Mouse (Mus musculus) liver, postnatal 0 days (tissue): Measurements from ENCODE around the gene C1qtnf3. TPM values are rescaled to one million over a fixed set of nuclear protein-coding genes. Genes with fewer than 3 reads are reported as not detected.
"Not testable (repeated sequence)": the region's sequence is repeated elsewhere in the genome, so short reads cannot be mapped to it uniquely, and the experiment has no call there.

Experiments used
- ATAC-seq: fragments of 200-750 bp; cut with Nextera tagmentation; 2 replicates; pipeline ENCODE4 v1.8.0; 2017; ENCODE audit warnings: mild to moderate bottlenecking, moderate library complexity
- DNase-seq: peaks from one replicate; pipeline ENCODE4 v3.0.0-alpha.2; 2016
- H3K27ac ChIP-seq: fragments of 300-500 bp; sonication (generic); 2 replicates; pipeline ENCODE4 v1.5.1; 2014; ENCODE audit warnings: antibody characterized with exemption, moderate library complexity, mild to moderate bottlenecking, low read depth
- H3K27me3 ChIP-seq: fragments of 300-500 bp; sonication (generic); 2 replicates; pipeline ENCODE4 v1.6.1; 2014; ENCODE audit warnings: low read length, control low read depth, mixed read lengths; ENCODE audit not compliant: insufficient read depth
- H3K36me3 ChIP-seq: fragments of 300-500 bp; sonication (generic); replicated peaks from 2 replicates; pipeline ENCODE4 v1.6.1; 2014; ENCODE audit warnings: mild to moderate bottlenecking, control low read depth, low read length, moderate library complexity, mixed read lengths; ENCODE audit not compliant: insufficient read depth
- H3K4me1 ChIP-seq: fragments of 300-500 bp; sonication (generic); 2 replicates; pipeline ENCODE4 v1.6.1; 2014; ENCODE audit warnings: antibody characterized with exemption, mild to moderate bottlenecking, control low read depth; ENCODE audit not compliant: insufficient read depth
- H3K4me2 ChIP-seq: fragments of 300-500 bp; sonication (generic); 2 replicates; pipeline ENCODE4 v1.6.1; 2014; ENCODE audit warnings: low read depth, mild to moderate bottlenecking, low read length, moderate library complexity, mixed read lengths
- H3K4me3 ChIP-seq: fragments of 300-500 bp; sonication (generic); 2 replicates; pipeline ENCODE4 v1.5.1; 2014; ENCODE audit warnings: low read depth, low read length
- H3K9ac ChIP-seq: fragments of 300-500 bp; sonication (generic); replicated peaks from 2 replicates; pipeline ENCODE4 v1.6.1; 2014; ENCODE audit warnings: mild to moderate bottlenecking, moderate library complexity
- H3K9me3 ChIP-seq: fragments of 300-500 bp; sonication (generic); 2 replicates; pipeline ENCODE4 v1.6.1; 2016; ENCODE audit warnings: mild to moderate bottlenecking, control low read depth, low read length, mixed read lengths
- CTCF ChIP-seq: sonication (generic); IDR thresholded peaks from 2 replicates; pipeline ENCODE4 v1.5.1; 2016; ENCODE audit warnings: antibody characterized with exemption, low read depth
- EP300 ChIP-seq: IDR thresholded peaks from 2 replicates; pipeline ENCODE4 v1.6.1; 2016; ENCODE audit warnings: antibody characterized with exemption, low read depth, mild to moderate bottlenecking
- whole genome bisulfite sequencing: fragments of 180-500 bp; shearing (Covaris S2); extraction: QIAGEN DNeasy Blood & Tissue Kit; methylation state at CpG from one replicate; pipeline ENCODE4 v1.1.7; 2014; ENCODE audit not compliant: insufficient replicate concordance; 5-methylcytosine and 5-hydroxymethylcytosine counted together
- polyA plus RNA-seq: library from polyadenylated mRNA; unstranded; fragments of >200 nt; fragmentation: Nextera tagmentation; extraction: Ambion mirVana; gene quantifications from 2 replicates; pipeline ENCODE4 v1.2.1, GENCODE M21; 2015

Gene C1qtnf3
- polyA plus RNA-seq, 1 experiment from 2014 or later: 0.14 TPM

GRCm38 (mm10) chr15:10970777-10971176, 18.6 kb downstream of the C1qtnf3 start:
- Histone ChIP-seq H3K4me2 (no peak overlapping the region), H3K4me1 (no peaks in the 10 kb centered on the region), H3K27me3 (no peaks in the 10 kb centered on the region), H3K9ac (no peak overlapping the region), H3K36me3 (no peaks in the 10 kb centered on the region), H3K9me3 (no peaks in the 10 kb centered on the region), H3K27ac (no peak overlapping the region), H3K4me3 (no peak overlapping the region)
- DNase-seq (no peak), ATAC-seq (no peak)
- TF ChIP-seq CTCF (no peak), EP300 (no peak)
- WGBS: 71% methylated on average over 5 of the region's 5 CpGs

GRCm38 (mm10) chr15:10977151-10977550, 25.0 kb downstream of the C1qtnf3 start:
- no peak for ATAC-seq
- Histone ChIP-seq H3K27ac (no peak overlapping the region), H3K9me3 (no peaks in the 10 kb centered on the region), H3K4me1 (no peaks in the 10 kb centered on the region), H3K36me3 (no peaks in the 10 kb centered on the region), H3K27me3 (no peaks in the 10 kb centered on the region), H3K4me2 (no peak overlapping the region), H3K4me3 (no peak overlapping the region), H3K9ac (no peak overlapping the region)
- TF ChIP-seq CTCF (no peak), EP300 (no peak)
- DNase-seq: no peak

- H3K9ac ChIP-seq: peak overlapping the region; percentile 64; the same call in 1 of the 2 replicates
- H3K4me3 ChIP-seq: no peak overlapping the region
- peak overlapping the region; percentile 86 for H3K27ac ChIP-seq
These were observed 28.6 kb downstream of the C1qtnf3 start for GRCm38 (mm10) chr15:10980712-10981111.

GRCm38 (mm10) chr15:10981377-10982063, 29.4 kb downstream of the C1qtnf3 start, which contains the start of gene Amacr:
Amacr (plus strand) TSS chr15:10981756.
- TF ChIP-seq CTCF (peak; percentile 49), EP300 (peak; percentile 53; the same call in 1 of the 2 replicates)
- no peaks in the 10 kb centered on the region for H3K27me3 ChIP-seq
- no peaks in the 10 kb centered on the region for H3K9me3 ChIP-seq
- H3K4me2 ChIP-seq: peak within 1 kb of the TSS; percentile 66
- peak within 1 kb of the TSS; percentile 59 for H3K4me3 ChIP-seq
- H3K27ac ChIP-seq: peak within 1 kb of the TSS; percentile 86
- H3K4me1 ChIP-seq: 0 out of 2 replicates have a peak, but pooled peaks cover 3% of the 10 kb centered on the region
- under 1% methylated on average over 46 of the region's 52 CpGs for WGBS
- H3K9ac ChIP-seq: peak within 1 kb of the TSS; percentile 64
- ATAC-seq: peak; percentile 97
- H3K36me3 ChIP-seq: no peaks in the 10 kb centered on the region
- DNase-seq: peak; percentile 93

More at GRCm38 (mm10) chr15:10980712-10981111, 28.6 kb downstream of the C1qtnf3 start:
- no peak for DNase-seq
- no peak for ATAC-seq
- WGBS: 48% methylated on average over 2 of the region's 2 CpGs
- 0 out of 2 replicates have a peak, but pooled peaks cover 3% of the 10 kb centered on the region for H3K4me1 ChIP-seq
- no peak for TF ChIP-seq CTCF
- no peak for TF ChIP-seq EP300
- no peaks in the 10 kb centered on the region for H3K9me3 ChIP-seq
- no peaks in the 10 kb centered on the region for H3K27me3 ChIP-seq
- peak overlapping the region; percentile 66 for H3K4me2 ChIP-seq
- H3K36me3 ChIP-seq: no peaks in the 10 kb centered on the region

- Histone ChIP-seq H3K4me1 (peaks cover 3% of the 10 kb centered on the region; the same call in 1 of the 2 replicates), H3K36me3 (peaks cover 4% of the 10 kb centered on the region), H3K4me3 (peak overlapping the region; percentile 59), H3K4me2 (peak overlapping the region; percentile 66), H3K9me3 (no peaks in the 10 kb centered on the region), H3K27ac (peak overlapping the region; percentile 86), H3K9ac (peak overlapping the region; percentile 64), H3K27me3 (no peaks in the 10 kb centered on the region)
- TF ChIP-seq EP300 (no peak), CTCF (no peak)
- DNase-seq (no peak), ATAC-seq (no peak)
- 5% methylated on average over 6 of the region's 6 CpGs for WGBS
These were observed 29.9 kb downstream of the C1qtnf3 start for GRCm38 (mm10) chr15:10982064-10982435.

GRCm38 (mm10) chr15:10985756-10986155, 33.6 kb downstream of the C1qtnf3 start:
- ATAC-seq (no peak), DNase-seq (no peak)
- whole genome bisulfite sequencing: 62% methylated on average over 6 of the region's 6 CpGs
- peak overlapping the region; percentile 34; the same call in 1 of the 2 replicates for H3K27ac ChIP-seq
- H3K4me3 ChIP-seq: no peak overlapping the region
- H3K9me3 ChIP-seq: no peaks in the 10 kb centered on the region
- H3K36me3 ChIP-seq: peaks cover 7% of the 10 kb centered on the region
- H3K4me1 ChIP-seq: peaks cover 3% of the 10 kb centered on the region
- H3K9ac ChIP-seq: peak overlapping the region; percentile 36; the same call in 1 of the 2 replicates
- TF ChIP-seq EP300 (no peak), CTCF (no peak)
- no peaks in the 10 kb centered on the region for H3K27me3 ChIP-seq
- H3K4me2 ChIP-seq: peak overlapping the region; percentile 50; the same call in 1 of the 2 replicates

- H3K27me3 ChIP-seq, H3K9me3 ChIP-seq, ATAC-seq, H3K4me3 ChIP-seq, H3K9ac ChIP-seq, H3K36me3 ChIP-seq, DNase-seq, H3K4me1 ChIP-seq, H3K4me2 ChIP-seq: not testable (repeated sequence)
- WGBS: 70% methylated on average over 2 of the region's 2 CpGs
- peak overlapping the region; percentile 31; the same call in 1 of the 2 replicates for H3K27ac ChIP-seq
These were observed 34.3 kb downstream of the C1qtnf3 start for GRCm38 (mm10) chr15:10986477-10986876.
